Mouse (Mus musculus) MEL (cell line): ENCODE measurements around the gene Map4k1.

ENCODE experiments used
- CHD1 ChIP-seq: IDR thresholded peaks from 2 replicates; pipeline ENCODE4 v1.6.1; 2012; ENCODE audit warnings: low read depth, mild to moderate bottlenecking, inconsistent platforms, low read length, improper control_type of control experiment
- CTCF ChIP-seq, 3 experiments: IDR thresholded peaks in 2 of 3; conservative IDR thresholded peaks in 1 of 3; 2 replicates each; pipeline ENCODE4 v1.5.1; 2011 to 2012; ENCODE audit warnings: low read length in 3 of 3, low read depth in 2 of 3, mild to moderate bottlenecking in 2 of 3, improper control_type of control experiment in 1 of 3, inconsistent platforms in 1 of 3, mixed read lengths in 1 of 3, moderate library complexity in 1 of 3; ENCODE audit not compliant: control insufficient read depth in 1 of 3, insufficient read depth in 1 of 3, poor library complexity in 1 of 3, severe bottlenecking in 1 of 3
- ELF1 ChIP-seq: IDR thresholded peaks from 2 replicates; pipeline ENCODE4 v1.6.1; 2014; ENCODE audit warnings: low read depth, mild to moderate bottlenecking, inconsistent platforms, low read length, improper control_type of control experiment, moderate library complexity
- EP300 ChIP-seq, 2 experiments: IDR thresholded peaks; 2 replicates each; pipeline ENCODE4 v1.6.1; 2011; ENCODE audit warnings: improper control_type of control experiment in 2 of 2, low read length in 2 of 2, low read depth in 1 of 2, mild to moderate bottlenecking in 1 of 2
- MAX ChIP-seq: IDR thresholded peaks from 2 replicates; pipeline ENCODE4 v1.6.1; 2011; ENCODE audit warnings: low read length, improper control_type of control experiment
- MEF2A ChIP-seq: IDR thresholded peaks from 2 replicates; pipeline ENCODE4 v1.6.1; 2014; ENCODE audit warnings: low read depth, mild to moderate bottlenecking, inconsistent platforms, low read length, improper control_type of control experiment; ENCODE audit not compliant: poor library complexity, insufficient replicate concordance, severe bottlenecking; ENCODE audit errors: extremely low read depth
- NELFE ChIP-seq: IDR thresholded peaks from 2 replicates; pipeline ENCODE4 v1.6.1; 2011; ENCODE audit warnings: low read depth, low read length, improper control_type of control experiment
- POLR2A ChIP-seq, 2 experiments: IDR thresholded peaks; 2 replicates each; pipeline ENCODE4 v1.6.1; 2011 to 2012; ENCODE audit warnings: low read length in 2 of 2, mild to moderate bottlenecking in 2 of 2, control low read depth in 1 of 2, improper control_type of control experiment in 1 of 2, low read depth in 1 of 2, moderate library complexity in 1 of 2; ENCODE audit not compliant: control insufficient read depth in 1 of 2, insufficient read depth in 1 of 2, poor library complexity in 1 of 2
- RAD21 ChIP-seq: IDR thresholded peaks from 2 replicates; pipeline ENCODE4 v1.6.1; 2011; ENCODE audit warnings: mild to moderate bottlenecking, low read depth, low read length, improper control_type of control experiment
- RCOR1 ChIP-seq: IDR thresholded peaks from 2 replicates; pipeline ENCODE4 v1.6.1; 2012; ENCODE audit warnings: low read depth, mild to moderate bottlenecking, inconsistent platforms, low read length, improper control_type of control experiment
- TBP ChIP-seq: IDR thresholded peaks from 2 replicates; pipeline ENCODE4 v1.8.0; 2011; ENCODE audit warnings: low read depth, low read length, improper control_type of control experiment
- TCF12 ChIP-seq: IDR thresholded peaks from 2 replicates; pipeline ENCODE4 v1.6.1; 2014; ENCODE audit warnings: low read depth, mild to moderate bottlenecking, inconsistent platforms, low read length, improper control_type of control experiment, moderate library complexity
- USF1 ChIP-seq: IDR thresholded peaks from 2 replicates; pipeline ENCODE4 v1.6.1; 2014; ENCODE audit warnings: low read depth, mild to moderate bottlenecking, inconsistent platforms, low read length, improper control_type of control experiment, moderate library complexity
- USF2 ChIP-seq, 2 experiments: IDR thresholded peaks; 2 replicates each; pipeline ENCODE4 v1.6.1; 2011 to 2012; ENCODE audit warnings: improper control_type of control experiment in 2 of 2, low read length in 2 of 2, borderline replicate concordance in 1 of 2, inconsistent platforms in 1 of 2, low read depth in 1 of 2, mild to moderate bottlenecking in 1 of 2; ENCODE audit not compliant: insufficient read depth in 1 of 2

- no peak for TF ChIP-seq CHD1
- TF ChIP-seq CTCF (IDR thresholded peaks at IDR 0.05 in 2 of 3, conservative IDR thresholded peaks at IDR 0.05 in 1 of 3; ENCODE audit: control insufficient read depth in 1 of 3, insufficient read depth in 1 of 3, low read depth in 2 of 3, low read length in 3 of 3, poor library complexity in 1 of 3, severe bottlenecking in 1 of 3): no peak
- TF ChIP-seq ELF1: no peak
- no peak for TF ChIP-seq USF2 (IDR thresholded peaks at IDR 0.05; ENCODE audit: borderline replicate concordance in 1 of 2, insufficient read depth in 1 of 2, low read depth in 1 of 2, low read length in 2 of 2)
- TF ChIP-seq EP300 (IDR thresholded peaks at IDR 0.05; ENCODE audit: low read depth in 1 of 2, low read length in 2 of 2): peak; percentile 57 to 74; a peak in 3 of 4 replicates
- TF ChIP-seq MAX: no peak
- no peak for TF ChIP-seq RAD21
- TF ChIP-seq POLR2A (IDR thresholded peaks at IDR 0.05; ENCODE audit: control insufficient read depth in 1 of 2, insufficient read depth in 1 of 2, low read depth in 1 of 2, low read length in 2 of 2, poor library complexity in 1 of 2): no peak
- TF ChIP-seq USF1: no peak
- TF ChIP-seq MEF2A: 0 out of 2 replicates have a peak, but pooled peaks have one; percentile 43
- TF ChIP-seq TBP: 0 out of 2 replicates have a peak, but pooled peaks have one; percentile 12
- no peak for TF ChIP-seq NELFE
- TF ChIP-seq TCF12: peak; percentile 78
- 0 out of 2 replicates have a peak, but pooled peaks have one; percentile 18 for TF ChIP-seq RCOR1
These were observed 28.1 kb upstream of the Map4k1 start for GRCm38 (mm10) chr7:28953476-28954376.
